Mouse (Mus musculus): ENCODE measurements at regions not wholly inside any gene's neighbourhood (a gene's known extent, or its start where the extent isn't known, plus 50 kb on each side); places are given as distances from the start of the nearest gene placed in this dataset.

- Histone ChIP-seq H3K27ac (no peak overlapping the region), H3K4me3 (no peak overlapping the region), H3K4me1 (no peaks in the 10 kb centered on the region), H3K36me3 (no peaks in the 10 kb centered on the region), H3K9me3 (no peaks in the 10 kb centered on the region), H3K9ac (no peak overlapping the region), H3K27me3 (no peaks in the 10 kb centered on the region), H3K4me2 (no peak overlapping the region)
- ATAC-seq (ENCODE audit: insufficient number of reproducible peaks, insufficient read depth, low FRiP score, low TSS enrichment, low read depth) = no peak
- 59% methylated on average over 15 of the region's 15 CpGs for WGBS
Measured at GRCm38 (mm10) chr7:36504010-36504875, 193.7 kb upstream of the Tshz3 start.

- H3K4me3 ChIP-seq = no peak overlapping the region
- no peaks in the 10 kb centered on the region for H3K4me1 ChIP-seq
- H3K27ac ChIP-seq = no peak overlapping the region
- no peak for ATAC-seq (ENCODE audit: insufficient number of reproducible peaks, insufficient read depth, low FRiP score, low TSS enrichment, low read depth)
- no peak overlapping the region for H3K9ac ChIP-seq
- H3K27me3 ChIP-seq = no peaks in the 10 kb centered on the region
- WGBS = 86% methylated on average over 9 of the region's 9 CpGs
- no peaks in the 10 kb centered on the region for H3K9me3 ChIP-seq
- H3K36me3 ChIP-seq = no peaks in the 10 kb centered on the region
- H3K4me2 ChIP-seq = no peak overlapping the region
Measured at GRCm38 (mm10) chr7:36507895-36508431, 190.0 kb upstream of the Tshz3 start.

- 86% methylated on average over 3 of the region's 3 CpGs for WGBS
- Histone ChIP-seq H3K9ac (no peak overlapping the region), H3K4me2 (no peak overlapping the region), H3K27me3 (no peaks in the 10 kb centered on the region), H3K4me3 (no peak overlapping the region), H3K27ac (no peak overlapping the region), H3K9me3 (no peaks in the 10 kb centered on the region), H3K4me1 (no peaks in the 10 kb centered on the region), H3K36me3 (no peaks in the 10 kb centered on the region)
- no peak for ATAC-seq (ENCODE audit: insufficient number of reproducible peaks, insufficient read depth, low FRiP score, low TSS enrichment, low read depth)
Measured at GRCm38 (mm10) chr7:36513680-36514079, 184.2 kb upstream of the Tshz3 start.

- 50% methylated on average over 7 of the region's 7 CpGs for WGBS
- H3K9ac ChIP-seq = no peak overlapping the region
- no peak for ATAC-seq (ENCODE audit: insufficient number of reproducible peaks, insufficient read depth, low FRiP score, low TSS enrichment, low read depth)
- H3K27ac ChIP-seq = no peak overlapping the region
- no peaks in the 10 kb centered on the region for H3K4me1 ChIP-seq
- no peak overlapping the region for H3K4me3 ChIP-seq
- no peaks in the 10 kb centered on the region for H3K9me3 ChIP-seq
- no peaks in the 10 kb centered on the region for H3K36me3 ChIP-seq
- no peaks in the 10 kb centered on the region for H3K27me3 ChIP-seq
- H3K4me2 ChIP-seq = no peak overlapping the region
Measured at GRCm38 (mm10) chr7:36516094-36516663, 181.7 kb upstream of the Tshz3 start.

GRCm38 (mm10) chr7:36519027-36519426, 178.9 kb upstream of the Tshz3 start:
- no peaks in the 10 kb centered on the region for H3K9me3 ChIP-seq
- H3K4me2 ChIP-seq = no peak overlapping the region
- no peak overlapping the region for H3K9ac ChIP-seq
- no peak for ATAC-seq (ENCODE audit: insufficient number of reproducible peaks, insufficient read depth, low FRiP score, low TSS enrichment, low read depth)
- H3K27me3 ChIP-seq = no peaks in the 10 kb centered on the region
- H3K4me1 ChIP-seq = no peaks in the 10 kb centered on the region
- 77% methylated on average over 4 of the region's 4 CpGs for WGBS
- H3K4me3 ChIP-seq = no peak overlapping the region
- no peaks in the 10 kb centered on the region for H3K36me3 ChIP-seq
- H3K27ac ChIP-seq = no peak overlapping the region

- no peak for ATAC-seq (ENCODE audit: insufficient number of reproducible peaks, insufficient read depth, low FRiP score, low TSS enrichment, low read depth)
- no peak overlapping the region for H3K4me3 ChIP-seq
- H3K27ac ChIP-seq = no peak overlapping the region
- no peak overlapping the region for H3K4me2 ChIP-seq
- H3K27me3 ChIP-seq = peaks cover 4% of the 10 kb centered on the region; the same call in 1 of the 2 replicates
- H3K9ac ChIP-seq = no peak overlapping the region
- peaks cover 8% of the 10 kb centered on the region for H3K4me1 ChIP-seq
- no peaks in the 10 kb centered on the region for H3K36me3 ChIP-seq
- WGBS = 72% methylated on average over 5 of the region's 5 CpGs
- H3K9me3 ChIP-seq = no peaks in the 10 kb centered on the region
Measured at GRCm38 (mm10) chr7:36522960-36523359, 175.0 kb upstream of the Tshz3 start.

GRCm38 (mm10) chr7:36526148-36526547, 171.8 kb upstream of the Tshz3 start:
- Histone ChIP-seq H3K9me3 (no peaks in the 10 kb centered on the region), H3K27me3 (peaks cover 4% of the 10 kb centered on the region; the same call in 1 of the 2 replicates), H3K4me1 (peaks cover 27% of the 10 kb centered on the region), H3K4me2 (no peak overlapping the region), H3K9ac (no peak overlapping the region), H3K4me3 (no peak overlapping the region), H3K27ac (no peak overlapping the region), H3K36me3 (no peaks in the 10 kb centered on the region)
- ATAC-seq (ENCODE audit: insufficient number of reproducible peaks, insufficient read depth, low FRiP score, low TSS enrichment, low read depth) = no peak
- 28% methylated on average over 7 of the region's 7 CpGs for WGBS

GRCm38 (mm10) chr7:36526692-36527091, 171.2 kb upstream of the Tshz3 start:
- whole genome bisulfite sequencing = 65% methylated on average over 3 of the region's 3 CpGs
- Histone ChIP-seq H3K4me3 (no peak overlapping the region), H3K27ac (no peak overlapping the region), H3K9me3 (no peaks in the 10 kb centered on the region), H3K4me1 (peaks cover 27% of the 10 kb centered on the region), H3K9ac (no peak overlapping the region), H3K27me3 (peaks cover 4% of the 10 kb centered on the region; the same call in 1 of the 2 replicates), H3K36me3 (no peaks in the 10 kb centered on the region), H3K4me2 (no peak overlapping the region)
- ATAC-seq (ENCODE audit: insufficient number of reproducible peaks, insufficient read depth, low FRiP score, low TSS enrichment, low read depth) = no peak

GRCm38 (mm10) chr7:36529504-36530065, 168.3 kb upstream of the Tshz3 start:
- peak overlapping the region; percentile 52 for H3K4me2 ChIP-seq

GRCm38 (mm10) chr7:36531559-36531958, 166.4 kb upstream of the Tshz3 start:
- peaks cover 8% of the 10 kb centered on the region; the same call in 1 of the 2 replicates for H3K27me3 ChIP-seq
- peaks cover 22% of the 10 kb centered on the region for H3K4me1 ChIP-seq
- H3K4me3 ChIP-seq = no peak overlapping the region
- H3K36me3 ChIP-seq = no peaks in the 10 kb centered on the region
- H3K9me3 ChIP-seq = no peaks in the 10 kb centered on the region
- no peak overlapping the region for H3K4me2 ChIP-seq
- ATAC-seq (ENCODE audit: insufficient number of reproducible peaks, insufficient read depth, low FRiP score, low TSS enrichment, low read depth) = no peak
- no peak overlapping the region for H3K27ac ChIP-seq
- 71% methylated on average over 1 of the region's 1 CpGs for WGBS
- no peak overlapping the region for H3K9ac ChIP-seq

More at GRCm38 (mm10) chr7:36529504-36530065, 168.3 kb upstream of the Tshz3 start:
- Histone ChIP-seq H3K4me3 (no peak overlapping the region), H3K9me3 (no peaks in the 10 kb centered on the region), H3K27ac (peak overlapping the region; percentile 13; the same call in 1 of the 2 replicates), H3K27me3 (peaks cover 8% of the 10 kb centered on the region; the same call in 1 of the 2 replicates), H3K36me3 (no peaks in the 10 kb centered on the region), H3K9ac (0 out of 2 replicates have a peak overlapping the region, but pooled peaks have one; percentile 4), H3K4me1 (peaks cover 27% of the 10 kb centered on the region)
- 33% methylated on average over 15 of the region's 15 CpGs for WGBS
- ATAC-seq (ENCODE audit: insufficient number of reproducible peaks, insufficient read depth, low FRiP score, low TSS enrichment, low read depth) = no peak

GRCm38 (mm10) chr7:36538111-36538510, 159.8 kb upstream of the Tshz3 start:
- 82% methylated on average over 11 of the region's 11 CpGs for WGBS
- Histone ChIP-seq H3K27ac (no peak overlapping the region), H3K9me3 (no peaks in the 10 kb centered on the region), H3K9ac (no peak overlapping the region), H3K4me3 (no peak overlapping the region), H3K4me2 (no peak overlapping the region), H3K4me1 (no peaks in the 10 kb centered on the region), H3K36me3 (no peaks in the 10 kb centered on the region), H3K27me3 (0 out of 2 replicates have a peak, but pooled peaks cover 2% of the 10 kb centered on the region)
- no peak for ATAC-seq (ENCODE audit: insufficient number of reproducible peaks, insufficient read depth, low FRiP score, low TSS enrichment, low read depth)
